Mouse (Mus musculus) liver, embryonic 13.5 days (tissue): Measurements from ENCODE around the gene Pafah1b2. TPM values are rescaled to one million over a fixed set of nuclear protein-coding genes. Genes with fewer than 3 reads are reported as not detected.

Source experiments
- ATAC-seq: fragments of 200-750 bp; cut with Nextera tagmentation; 2 replicates; pipeline ENCODE4 v1.8.0; 2017; ENCODE audit warnings: low read depth, mild to moderate bottlenecking, moderate number of reproducible peaks, moderate library complexity
- DNase-seq: peaks from one replicate; pipeline ENCODE4 v3.0.0; 2022
- H3K27ac ChIP-seq: fragments of 300-500 bp; sonication (generic); 2 replicates; pipeline ENCODE4 v1.5.1; 2015; ENCODE audit warnings: moderate library complexity, mild to moderate bottlenecking, inconsistent platforms
- H3K27me3 ChIP-seq: fragments of 300-500 bp; sonication (generic); 2 replicates; pipeline ENCODE4 v1.6.1; 2015; ENCODE audit warnings: mild to moderate bottlenecking, inconsistent platforms
- H3K36me3 ChIP-seq: fragments of 300-500 bp; sonication (generic); 2 replicates; pipeline ENCODE4 v1.6.1; 2015; ENCODE audit warnings: mild to moderate bottlenecking, inconsistent platforms
- H3K4me1 ChIP-seq: fragments of 300-500 bp; sonication (generic); replicated peaks from 2 replicates; pipeline ENCODE4 v1.6.1; 2015; ENCODE audit warnings: inconsistent platforms
- H3K4me2 ChIP-seq: fragments of 300-500 bp; sonication (generic); 2 replicates; pipeline ENCODE4 v1.6.1; 2015; ENCODE audit warnings: inconsistent platforms, mild to moderate bottlenecking, moderate library complexity
- H3K4me3 ChIP-seq: fragments of 300-500 bp; sonication (generic); replicated peaks from 2 replicates; pipeline ENCODE4 v1.5.1; 2015; ENCODE audit warnings: mild to moderate bottlenecking, inconsistent platforms
- H3K9ac ChIP-seq: fragments of 300-500 bp; sonication (generic); 2 replicates; pipeline ENCODE4 v1.6.1; 2015; ENCODE audit warnings: mild to moderate bottlenecking, inconsistent platforms
- H3K9me3 ChIP-seq: fragments of 300-500 bp; sonication (generic); replicated peaks from 2 replicates; pipeline ENCODE4 v1.6.1; 2016; ENCODE audit warnings: inconsistent platforms
- WGBS: fragments of 180-500 bp; shearing (Covaris S2); methylation state at CpG from one replicate; pipeline ENCODE4 v1.1.7; 2015; ENCODE audit not compliant: insufficient replicate concordance; 5-methylcytosine and 5-hydroxymethylcytosine counted together
- polyA plus RNA-seq: library from polyadenylated mRNA; unstranded; fragments of >200 nt; fragmentation: Nextera tagmentation; extraction: Ambion mirVana; gene quantifications from 2 replicates; pipeline ENCODE4 v1.2.1, GENCODE M21; 2015

Pafah1b2 gene
- polyA plus RNA-seq, 1 experiment from 2014 or later = 80.3 TPM

DNA sequence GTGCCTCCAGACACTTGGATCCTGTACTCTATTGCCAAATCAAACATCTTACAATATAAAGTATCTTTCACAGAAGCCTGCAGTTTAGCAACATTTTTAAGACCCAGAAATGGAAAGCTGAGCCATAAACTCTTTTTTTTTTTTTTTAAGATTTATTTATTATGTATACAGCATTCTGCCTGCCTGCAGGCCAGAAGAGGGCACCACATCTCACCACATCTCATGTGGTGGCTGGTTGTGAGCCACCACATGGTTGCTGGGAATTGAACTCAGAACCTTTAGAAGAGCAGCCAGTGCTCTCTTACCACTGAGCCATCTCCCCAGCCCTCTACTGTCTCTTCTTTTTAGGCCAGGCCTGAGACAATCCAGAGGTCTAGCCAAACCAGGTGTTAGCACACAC, 31.2 kb downstream of the Pafah1b2 start:
- DNase-seq (no peak), ATAC-seq (no peak)
- Histone ChIP-seq H3K4me2 (peak overlapping the region; percentile 15; the same call in 1 of the 2 replicates), H3K36me3 (peaks cover 39% of the 10 kb centered on the region), H3K9ac (no peak overlapping the region), H3K9me3 (no peaks in the 10 kb centered on the region), H3K4me1 (peaks cover 71% of the 10 kb centered on the region), H3K27me3 (no peaks in the 10 kb centered on the region), H3K27ac (0 out of 2 replicates have a peak overlapping the region, but pooled peaks have one; percentile 31), H3K4me3 (no peak overlapping the region)

- H3K36me3 ChIP-seq = peaks cover 44% of the 10 kb centered on the region
- H3K4me2 ChIP-seq = 0 out of 2 replicates have a peak overlapping the region, but pooled peaks have one; percentile 26
- H3K27me3 ChIP-seq = no peaks in the 10 kb centered on the region
- DNase-seq (no peak), ATAC-seq (no peak)
- peak overlapping the region; percentile 33; the same call in 1 of the 2 replicates for H3K9ac ChIP-seq
- no peaks in the 10 kb centered on the region for H3K9me3 ChIP-seq
- H3K27ac ChIP-seq = peak overlapping the region; percentile 53; the same call in 1 of the 2 replicates
- H3K4me3 ChIP-seq = no peak overlapping the region
- H3K4me1 ChIP-seq = peaks cover 68% of the 10 kb centered on the region
- WGBS = 82% methylated on average over 1 of the region's 1 CpGs
Observed at GRCm38 (mm10) chr9:45980611-45981010, 31.9 kb downstream of the Pafah1b2 start.

GRCm38 (mm10) chr9:45979778-45980177, 32.7 kb downstream of the Pafah1b2 start:
- peak overlapping the region; percentile 30; the same call in 1 of the 2 replicates for H3K9ac ChIP-seq
- WGBS = 72% methylated on average over 2 of the region's 2 CpGs
- H3K27ac ChIP-seq = peak overlapping the region; percentile 61
- H3K36me3 ChIP-seq = peaks cover 50% of the 10 kb centered on the region
- DNase-seq = no peak
- H3K4me2 ChIP-seq = peak overlapping the region; percentile 30
- no peaks in the 10 kb centered on the region for H3K9me3 ChIP-seq
- H3K4me1 ChIP-seq = peaks cover 61% of the 10 kb centered on the region
- no peaks in the 10 kb centered on the region for H3K27me3 ChIP-seq
- peak; percentile 49 for ATAC-seq
- H3K4me3 ChIP-seq = no peak overlapping the region; the same call in 1 of the 2 replicates

- H3K4me2 ChIP-seq = no peak overlapping the region
- H3K27me3 ChIP-seq = no peaks in the 10 kb centered on the region
- no peak overlapping the region for H3K4me3 ChIP-seq
- no peak overlapping the region for H3K27ac ChIP-seq
- no peak overlapping the region for H3K9ac ChIP-seq
- H3K36me3 ChIP-seq = peaks cover 71% of the 10 kb centered on the region
- DNase-seq (no peak), ATAC-seq (no peak)
- H3K9me3 ChIP-seq = no peaks in the 10 kb centered on the region
- WGBS = 84% methylated on average over 2 of the region's 2 CpGs
- peaks cover 42% of the 10 kb centered on the region for H3K4me1 ChIP-seq
Observed at GRCm38 (mm10) chr9:45976884-45977283, 35.6 kb downstream of the Pafah1b2 start.

GRCm38 (mm10) chr9:45963577-45963976, 48.9 kb downstream of the Pafah1b2 start:
- Histone ChIP-seq H3K9ac (no peak overlapping the region), H3K27ac (no peak overlapping the region), H3K9me3 (no peaks in the 10 kb centered on the region), H3K4me1 (peaks cover 13% of the 10 kb centered on the region), H3K4me2 (no peak overlapping the region), H3K4me3 (no peak overlapping the region), H3K27me3 (no peaks in the 10 kb centered on the region), H3K36me3 (peaks cover 84% of the 10 kb centered on the region)
- 87% methylated on average over 6 of the region's 6 CpGs for WGBS
- no peak for ATAC-seq
- DNase-seq = no peak

DNA sequence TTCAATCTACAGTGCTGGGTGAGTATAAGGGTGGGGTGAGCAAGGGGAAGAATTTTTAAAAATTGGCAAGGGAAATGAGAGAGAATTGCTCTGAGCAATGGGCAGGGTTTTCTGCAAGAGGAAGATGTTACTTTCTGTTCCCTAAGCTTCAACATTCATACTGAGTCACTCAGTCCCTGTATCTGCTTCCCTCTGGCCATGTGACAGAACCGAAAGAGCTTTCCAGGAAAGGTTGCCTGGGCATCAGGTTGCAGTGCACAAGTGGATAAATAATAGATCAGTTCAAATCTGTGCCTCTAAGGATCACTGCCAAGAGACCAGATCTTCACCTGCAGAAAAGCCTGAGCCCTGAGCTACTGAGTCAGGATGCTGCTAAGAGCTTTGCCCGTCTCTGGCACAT, 50.6 kb downstream of the Pafah1b2 start:
- no peaks in the 10 kb centered on the region for H3K27me3 ChIP-seq
- H3K9ac ChIP-seq = no peak overlapping the region
- no peak overlapping the region for H3K27ac ChIP-seq
- H3K9me3 ChIP-seq = no peaks in the 10 kb centered on the region
- H3K4me3 ChIP-seq = no peak overlapping the region
- ATAC-seq = no peak
- H3K4me2 ChIP-seq = no peak overlapping the region
- 74% methylated on average over 2 of the region's 2 CpGs for WGBS
- peaks cover 67% of the 10 kb centered on the region for H3K36me3 ChIP-seq
- DNase-seq = no peak
- peaks cover 13% of the 10 kb centered on the region for H3K4me1 ChIP-seq

DNA sequence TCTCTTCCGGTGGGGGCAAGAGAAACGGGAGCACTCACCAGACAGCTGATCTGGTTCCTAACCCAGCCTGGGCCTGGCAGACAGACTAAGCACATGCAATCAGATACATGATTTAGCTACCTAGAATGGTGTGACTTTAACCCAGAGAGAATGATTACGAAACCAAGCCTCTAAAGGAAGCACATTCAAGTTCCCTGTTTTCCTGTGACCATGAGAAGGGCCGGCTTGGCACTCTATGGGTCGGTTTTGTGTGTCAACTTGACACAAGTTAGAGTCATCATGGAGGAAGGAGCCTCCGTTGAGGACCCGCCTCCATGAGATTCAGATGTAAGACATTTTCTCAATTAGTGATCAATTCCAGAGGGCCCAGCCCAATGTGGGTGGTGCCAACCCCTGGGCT, 52.8 kb downstream of the Pafah1b2 start:
- ATAC-seq (no peak), DNase-seq (no peak)
- H3K9ac ChIP-seq = no peak overlapping the region
- peaks cover 46% of the 10 kb centered on the region for H3K36me3 ChIP-seq
- H3K4me1 ChIP-seq = peaks cover 26% of the 10 kb centered on the region
- 52% methylated on average over 7 of the region's 7 CpGs for WGBS
- H3K27ac ChIP-seq = 0 out of 2 replicates have a peak overlapping the region, but pooled peaks have one; percentile 2
- H3K9me3 ChIP-seq = no peaks in the 10 kb centered on the region
- no peak overlapping the region for H3K4me2 ChIP-seq
- no peaks in the 10 kb centered on the region for H3K27me3 ChIP-seq
- H3K4me3 ChIP-seq = no peak overlapping the region

DNA sequence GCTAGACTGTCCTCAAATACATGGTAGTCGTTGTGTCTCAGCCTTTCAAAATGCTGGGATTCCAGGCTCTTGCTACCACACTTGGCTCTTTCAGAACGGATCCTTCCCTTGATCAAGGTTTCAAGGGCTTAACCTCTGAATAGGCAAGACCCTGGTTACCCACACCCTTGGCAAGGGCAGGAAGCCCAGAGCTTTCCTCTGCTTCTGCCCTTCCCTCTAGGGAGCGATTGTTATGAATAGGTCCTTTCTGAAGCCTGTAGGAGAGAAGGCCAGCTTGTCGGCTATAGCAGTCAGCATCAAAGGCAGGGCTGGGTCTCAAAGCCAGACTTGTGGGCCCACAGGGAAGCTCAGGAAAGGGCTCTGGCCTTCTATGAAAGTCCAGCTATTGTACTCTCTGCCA, 53.6 kb downstream of the Pafah1b2 start:
- Histone ChIP-seq H3K4me1 (peaks cover 31% of the 10 kb centered on the region), H3K4me3 (no peak overlapping the region), H3K27ac (no peak overlapping the region), H3K36me3 (peaks cover 38% of the 10 kb centered on the region), H3K27me3 (no peaks in the 10 kb centered on the region), H3K9ac (no peak overlapping the region), H3K9me3 (no peaks in the 10 kb centered on the region), H3K4me2 (no peak overlapping the region)
- DNase-seq (no peak), ATAC-seq (no peak)
- 79% methylated on average over 4 of the region's 4 CpGs for WGBS

DNA sequence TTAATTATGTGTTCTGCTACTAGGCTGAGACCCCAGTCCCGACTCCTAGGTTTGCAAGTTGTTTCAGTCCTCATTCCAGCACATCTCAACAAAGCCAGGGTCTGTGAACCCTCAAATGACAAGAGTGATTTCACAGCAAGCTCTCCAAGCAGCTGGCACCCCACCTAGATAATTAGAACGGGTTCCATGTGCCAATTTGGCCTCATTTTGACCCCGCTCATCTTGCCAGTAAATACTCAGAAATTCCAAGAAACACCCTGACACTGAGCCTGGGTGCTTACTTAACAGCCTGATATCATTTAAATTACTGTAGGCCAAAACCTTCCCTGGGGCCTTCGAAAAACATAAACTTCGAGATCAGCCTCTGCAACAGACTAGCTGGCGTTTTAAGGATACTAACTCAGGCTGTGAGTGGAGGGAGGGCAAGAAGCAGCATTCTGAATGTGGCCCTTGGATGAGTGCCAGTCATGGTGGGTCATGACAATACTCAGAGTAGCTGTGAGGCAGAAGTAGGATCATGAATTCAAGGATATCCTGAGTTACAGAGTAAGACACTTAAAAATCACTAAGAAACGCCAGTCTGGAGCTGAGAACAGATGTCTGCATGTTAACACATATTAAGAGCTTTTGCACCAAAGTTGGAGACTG, 54.3 kb downstream of the Pafah1b2 start:
- ATAC-seq (no peak), DNase-seq (no peak)
- Histone ChIP-seq H3K4me1 (peaks cover 38% of the 10 kb centered on the region), H3K36me3 (peaks cover 31% of the 10 kb centered on the region), H3K9me3 (no peaks in the 10 kb centered on the region), H3K27ac (no peak overlapping the region), H3K27me3 (no peaks in the 10 kb centered on the region), H3K4me3 (no peak overlapping the region), H3K4me2 (no peak overlapping the region), H3K9ac (no peak overlapping the region)
- 68% methylated on average over 7 of the region's 7 CpGs for WGBS

DNA sequence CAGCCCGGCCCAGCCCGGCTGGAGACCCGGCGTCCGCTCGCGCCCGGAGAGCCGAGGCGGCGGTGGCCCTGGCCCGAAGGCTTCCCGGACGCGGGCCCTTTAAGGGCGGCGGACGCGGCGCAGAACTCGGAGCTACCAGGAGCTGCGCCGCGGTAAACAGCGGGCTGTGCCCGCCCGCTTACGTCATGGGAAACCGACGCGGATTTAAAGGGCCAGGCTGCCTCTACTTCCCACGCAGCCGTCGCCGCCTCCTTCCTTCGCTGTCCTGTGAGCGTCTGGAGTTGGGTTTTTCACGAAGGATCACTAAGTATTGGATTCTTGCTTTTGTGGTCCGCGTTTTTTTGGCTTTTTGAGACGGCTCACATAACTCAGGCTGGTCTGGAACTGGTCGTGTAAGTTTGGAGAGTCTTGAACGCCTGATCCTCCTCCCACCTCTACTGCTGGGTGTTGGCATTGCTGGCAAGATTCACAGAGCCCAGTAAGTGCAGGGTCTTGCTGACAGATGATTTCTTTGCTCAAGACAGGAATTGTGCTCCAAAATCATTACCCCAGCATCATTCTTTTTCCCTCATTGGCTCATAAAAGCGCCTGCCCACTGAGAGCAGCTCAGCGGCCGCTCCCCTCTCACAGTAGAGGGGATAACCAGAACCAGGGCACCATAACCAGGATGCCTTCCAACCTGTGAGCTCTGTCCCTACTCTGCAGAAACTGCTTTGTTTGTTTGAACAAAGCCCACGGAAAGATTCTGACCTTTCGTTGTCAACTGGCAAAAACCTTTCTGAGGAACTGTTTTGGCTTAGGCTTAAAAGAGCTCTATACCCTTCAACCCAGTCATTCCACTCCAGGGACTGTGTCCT, 57.2 kb downstream of the Pafah1b2 start, which contains the start of gene Sidt2:
TSS of gene Sidt2 (minus strand) at position 152 of the 857 bp plus-strand sequence.
- peak within 1 kb of the TSS; percentile 88 for H3K4me3 ChIP-seq
- peaks cover 41% of the 10 kb centered on the region for H3K4me1 ChIP-seq
- H3K27me3 ChIP-seq = no peaks in the 10 kb centered on the region
- H3K27ac ChIP-seq = peak within 1 kb of the TSS; percentile 91
- no peaks in the 10 kb centered on the region for H3K9me3 ChIP-seq
- peak within 1 kb of the TSS; percentile 97 for H3K9ac ChIP-seq
- WGBS = 1% methylated on average over 48 of the region's 48 CpGs
- peaks cover 27% of the 10 kb centered on the region for H3K36me3 ChIP-seq
- peak; percentile 93 for ATAC-seq
- DNase-seq = peak; percentile 77
- peak within 1 kb of the TSS; percentile 91 for H3K4me2 ChIP-seq

- Histone ChIP-seq H3K9ac (peak overlapping the region; percentile 97), H3K9me3 (no peaks in the 10 kb centered on the region), H3K4me1 (peaks cover 34% of the 10 kb centered on the region), H3K27ac (peak overlapping the region; percentile 91), H3K36me3 (peaks cover 30% of the 10 kb centered on the region), H3K4me3 (peak overlapping the region; percentile 88), H3K27me3 (no peaks in the 10 kb centered on the region), H3K4me2 (peak overlapping the region; percentile 91)
- DNase-seq (peak; percentile 52), ATAC-seq (peak; percentile 72)
- WGBS = under 1% methylated on average over 63 of the region's 63 CpGs
Observed at GRCm38 (mm10) chr9:45954294-45955106, 58.0 kb downstream of the Pafah1b2 start.
